Mouse (Mus musculus): ENCODE data around the gene Bnip1. TPM values are rescaled to one million over a fixed set of nuclear protein-coding genes. Genes with fewer than 3 reads are reported as not detected.
A peak's percentile ranks its signal among the peaks of the same experiment; 100 is the strongest.

The Bnip1 gene
- 54.5 and 57.7 TPM in 2 replicates for polyA plus RNA-seq (2015; fragmentation: Nextera tagmentation; extraction: Ambion mirVana)

GRCm38 (mm10) chr17:26780750-26781571 is at the start of gene Bnip1:
Bnip1 (plus strand) TSS chr17:26781066.
- no peaks in the 10 kb centered on the region for H3K9me3 ChIP-seq (replicated peaks)
- H3K4me1 ChIP-seq, result peaks cover 15% of the 10 kb centered on the region
- ATAC-seq (ENCODE audit: low FRiP score), result peak; percentile 92
- H3K4me3 ChIP-seq (replicated peaks), result peak within 1 kb of the TSS; percentile 78
- peak within 1 kb of the TSS; percentile 84 for H3K27ac ChIP-seq (replicated peaks)
- H3K9ac ChIP-seq (replicated peaks), result peak within 1 kb of the TSS; percentile 79
- peaks cover 25% of the 10 kb centered on the region for H3K36me3 ChIP-seq
- H3K4me2 ChIP-seq, result peak within 1 kb of the TSS; percentile 94
- H3K27me3 ChIP-seq (replicated peaks), result no peaks in the 10 kb centered on the region
- under 1% methylated on average over 42 of the region's 42 CpGs for WGBS

GRCm38 (mm10) chr17:26742581-26742980 is 38.3 kb upstream of the Bnip1 start:
- 50% methylated on average over 4 of the region's 4 CpGs for WGBS

GRCm38 (mm10) chr17:26743294-26743693 is 37.6 kb upstream of the Bnip1 start:
- WGBS, result 71% methylated on average over 1 of the region's 1 CpGs
- no peak overlapping the region for H3K4me3 ChIP-seq (replicated peaks)
- H3K9ac ChIP-seq (replicated peaks), result no peak overlapping the region
- no peaks in the 10 kb centered on the region for H3K9me3 ChIP-seq (replicated peaks)
- no peaks in the 10 kb centered on the region for H3K4me1 ChIP-seq
- no peak for ATAC-seq (ENCODE audit: low FRiP score)
- no peaks in the 10 kb centered on the region for H3K27me3 ChIP-seq (replicated peaks)
- no peak overlapping the region for H3K4me2 ChIP-seq
- H3K27ac ChIP-seq (replicated peaks), result no peak overlapping the region
- H3K36me3 ChIP-seq, result peaks cover 9% of the 10 kb centered on the region

More at GRCm38 (mm10) chr17:26742581-26742980, 38.3 kb upstream of the Bnip1 start:
- ATAC-seq (ENCODE audit: low FRiP score), result no peak
- Histone ChIP-seq H3K4me2 (no peak overlapping the region), H3K27me3 (replicated peaks) (no peaks in the 10 kb centered on the region), H3K27ac (replicated peaks) (no peak overlapping the region), H3K4me1 (no peaks in the 10 kb centered on the region), H3K36me3 (peaks cover 9% of the 10 kb centered on the region), H3K9me3 (replicated peaks) (no peaks in the 10 kb centered on the region), H3K9ac (replicated peaks) (no peak overlapping the region), H3K4me3 (replicated peaks) (no peak overlapping the region)

- H3K4me3 ChIP-seq (replicated peaks), result no peak overlapping the region
- H3K27ac ChIP-seq (replicated peaks), result no peak overlapping the region
- no peak overlapping the region for H3K4me2 ChIP-seq
- no peaks in the 10 kb centered on the region for H3K27me3 ChIP-seq (replicated peaks)
- H3K36me3 ChIP-seq, result peaks cover 4% of the 10 kb centered on the region; the same call in 1 of the 2 replicates
- no peak for ATAC-seq (ENCODE audit: low FRiP score)
- 85% methylated on average over 3 of the region's 3 CpGs for WGBS
- H3K9me3 ChIP-seq (replicated peaks), result no peaks in the 10 kb centered on the region
- H3K4me1 ChIP-seq, result no peaks in the 10 kb centered on the region
- no peak overlapping the region for H3K9ac ChIP-seq (replicated peaks)
Observed at GRCm38 (mm10) chr17:26749975-26750374, 30.9 kb upstream of the Bnip1 start.

GRCm38 (mm10) chr17:26752297-26752696 is 28.6 kb upstream of the Bnip1 start:
- Histone ChIP-seq H3K36me3 (peaks cover 4% of the 10 kb centered on the region; the same call in 1 of the 2 replicates), H3K9me3 (replicated peaks) (no peaks in the 10 kb centered on the region), H3K4me3 (replicated peaks) (no peak overlapping the region), H3K27ac (replicated peaks) (no peak overlapping the region), H3K27me3 (replicated peaks) (no peaks in the 10 kb centered on the region), H3K4me1 (no peaks in the 10 kb centered on the region), H3K4me2 (no peak overlapping the region), H3K9ac (replicated peaks) (no peak overlapping the region)
- WGBS, result 82% methylated on average over 1 of the region's 1 CpGs
- ATAC-seq (ENCODE audit: low FRiP score), result no peak

- H3K4me3 ChIP-seq (replicated peaks), result no peak overlapping the region
- H3K27ac ChIP-seq (replicated peaks), result no peak overlapping the region
- ATAC-seq (ENCODE audit: low FRiP score), result no peak
- no peak overlapping the region for H3K9ac ChIP-seq (replicated peaks)
- H3K4me1 ChIP-seq, result no peaks in the 10 kb centered on the region
- H3K27me3 ChIP-seq (replicated peaks), result no peaks in the 10 kb centered on the region
- 92% methylated on average over 2 of the region's 2 CpGs for WGBS
- no peaks in the 10 kb centered on the region for H3K9me3 ChIP-seq (replicated peaks)
- peaks cover 9% of the 10 kb centered on the region; the same call in 1 of the 2 replicates for H3K36me3 ChIP-seq
- no peak overlapping the region for H3K4me2 ChIP-seq
Observed at GRCm38 (mm10) chr17:26753476-26753875, 27.4 kb upstream of the Bnip1 start.

GRCm38 (mm10) chr17:26767100-26767753 is 13.6 kb upstream of the Bnip1 start:
- WGBS, result 88% methylated on average over 5 of the region's 5 CpGs
- no peak overlapping the region for H3K9ac ChIP-seq (replicated peaks)
- H3K9me3 ChIP-seq (replicated peaks), result no peaks in the 10 kb centered on the region
- H3K27me3 ChIP-seq (replicated peaks), result no peaks in the 10 kb centered on the region
- no peak overlapping the region for H3K4me2 ChIP-seq
- H3K36me3 ChIP-seq, result peaks cover 24% of the 10 kb centered on the region; the same call in 1 of the 2 replicates
- no peak for ATAC-seq (ENCODE audit: low FRiP score)
- H3K27ac ChIP-seq (replicated peaks), result no peak overlapping the region
- H3K4me3 ChIP-seq (replicated peaks), result no peak overlapping the region
- H3K4me1 ChIP-seq, result no peaks in the 10 kb centered on the region

GRCm38 (mm10) chr17:26767754-26768124 is 13.1 kb upstream of the Bnip1 start:
- H3K4me1 ChIP-seq, result no peaks in the 10 kb centered on the region
- H3K4me3 ChIP-seq (replicated peaks), result no peak overlapping the region
- 80% methylated on average over 2 of the region's 2 CpGs for WGBS
- H3K9ac ChIP-seq (replicated peaks), result no peak overlapping the region
- no peaks in the 10 kb centered on the region for H3K27me3 ChIP-seq (replicated peaks)
- H3K9me3 ChIP-seq (replicated peaks), result no peaks in the 10 kb centered on the region
- H3K4me2 ChIP-seq, result no peak overlapping the region
- H3K27ac ChIP-seq (replicated peaks), result no peak overlapping the region
- no peak for ATAC-seq (ENCODE audit: low FRiP score)
- H3K36me3 ChIP-seq, result peaks cover 24% of the 10 kb centered on the region; the same call in 1 of the 2 replicates

GRCm38 (mm10) chr17:26776211-26776610 is 4.7 kb upstream of the Bnip1 start:
- no peak for ATAC-seq (ENCODE audit: low FRiP score)
- H3K27ac ChIP-seq (replicated peaks), result no peak overlapping the region

GRCm38 (mm10) chr17:26778001-26778400 is 2.9 kb upstream of the Bnip1 start:
- no peak overlapping the region for H3K9ac ChIP-seq (replicated peaks)
- no peak overlapping the region for H3K4me2 ChIP-seq
- no peak overlapping the region for H3K27ac ChIP-seq (replicated peaks)
- no peaks in the 10 kb centered on the region for H3K27me3 ChIP-seq (replicated peaks)
- H3K4me3 ChIP-seq (replicated peaks), result no peak overlapping the region
- 93% methylated on average over 4 of the region's 4 CpGs for WGBS
- no peaks in the 10 kb centered on the region for H3K9me3 ChIP-seq (replicated peaks)
- H3K4me1 ChIP-seq, result peaks cover 18% of the 10 kb centered on the region
- ATAC-seq (ENCODE audit: low FRiP score), result no peak
- no peaks in the 10 kb centered on the region for H3K36me3 ChIP-seq

More at GRCm38 (mm10) chr17:26776211-26776610, 4.7 kb upstream of the Bnip1 start:
- Histone ChIP-seq H3K9me3 (replicated peaks) (no peaks in the 10 kb centered on the region), H3K36me3 (peaks cover 4% of the 10 kb centered on the region; the same call in 1 of the 2 replicates), H3K27me3 (replicated peaks) (no peaks in the 10 kb centered on the region), H3K4me1 (peaks cover 9% of the 10 kb centered on the region; the same call in 1 of the 2 replicates), H3K4me3 (replicated peaks) (no peak overlapping the region), H3K9ac (replicated peaks) (no peak overlapping the region), H3K4me2 (no peak overlapping the region)
- WGBS, result 18% methylated on average over 10 of the region's 10 CpGs

GRCm38 (mm10) chr17:26778430-26779100 is 2.3 kb upstream of the Bnip1 start:
- 93% methylated on average over 3 of the region's 3 CpGs for WGBS
- H3K9me3 ChIP-seq (replicated peaks), result no peaks in the 10 kb centered on the region

More at GRCm38 (mm10) chr17:26778430-26779100, 2.3 kb upstream of the Bnip1 start:
- Histone ChIP-seq H3K4me1 (peaks cover 18% of the 10 kb centered on the region), H3K4me2 (no peak overlapping the region), H3K27ac (replicated peaks) (no peak overlapping the region), H3K9ac (replicated peaks) (no peak overlapping the region), H3K4me3 (replicated peaks) (no peak overlapping the region), H3K27me3 (replicated peaks) (no peaks in the 10 kb centered on the region), H3K36me3 (peaks cover 5% of the 10 kb centered on the region)
- ATAC-seq (ENCODE audit: low FRiP score), result no peak
